Mouse (Mus musculus): ENCODE measurements at regions not wholly inside any gene's neighbourhood (a gene's known extent, or its start where the extent isn't known, plus 50 kb on each side); places are given as distances from the start of the nearest gene placed in this dataset.
"Not testable (repeated sequence)": the region's sequence is repeated elsewhere in the genome, so short reads cannot be mapped to it uniquely, and the experiment has no call there.

- not testable (repeated sequence) for TF ChIP-seq POLR2A (IDR thresholded peaks at IDR 0.05; ENCODE audit: borderline replicate concordance, insufficient read depth, low read length); CTCF (IDR thresholded peaks at IDR 0.05; ENCODE audit: borderline replicate concordance, insufficient read depth, low read depth, low read length)
These were observed 1047.6 kb upstream of the 1700008P02Rik start for GRCm38 (mm10) chr3:7667851-7668250.
